Mouse (Mus musculus): ENCODE results near the gene Gm17606. TPM values are rescaled to one million over a fixed set of nuclear protein-coding genes. Genes with fewer than 3 reads are reported as not detected.
A peak's percentile ranks its signal among the peaks of the same experiment; 100 is the strongest.

Gene Gm17606
- polyA plus RNA-seq, 1 experiment from 2014 or later: not detected

DNA sequence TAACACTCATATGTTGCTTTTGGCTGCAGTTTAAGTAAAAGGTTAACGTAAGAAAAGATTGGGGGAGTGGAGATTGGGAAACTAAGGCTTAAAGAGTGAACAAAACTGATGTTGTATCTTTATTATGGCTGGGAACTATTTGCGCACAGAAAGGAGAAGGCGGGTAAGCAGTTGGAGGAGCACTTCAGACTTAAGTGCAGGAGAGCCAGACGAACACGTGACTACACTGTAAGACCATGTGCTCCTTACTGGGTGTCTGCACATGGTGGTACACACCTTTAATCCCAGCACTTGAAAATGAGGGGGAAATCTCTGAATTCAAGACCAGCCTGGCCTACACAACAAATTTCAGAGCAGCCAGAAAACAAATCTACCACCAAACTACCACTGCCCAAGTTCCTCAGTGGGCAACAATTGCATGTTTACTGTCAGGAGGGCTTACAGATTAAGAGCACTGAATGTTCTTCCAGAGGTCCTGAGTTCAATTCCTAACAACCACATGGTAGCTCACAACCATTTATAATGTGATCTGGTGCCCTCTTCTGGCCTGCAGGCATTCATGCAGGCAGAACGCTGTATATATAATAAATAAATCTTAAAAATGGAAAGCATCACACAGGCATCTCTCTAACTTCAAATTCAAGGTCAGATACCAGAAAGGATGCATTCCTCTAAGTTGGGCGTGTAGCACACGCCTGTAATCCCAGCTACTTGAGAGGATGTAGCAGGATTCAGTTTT is 6.3 kb downstream of the Gm17606 start:
- 96% methylated on average over 8 of the region's 8 CpGs for WGBS
- no peaks in the 10 kb centered on the region for H3K9me3 ChIP-seq (replicated peaks)
- H3K4me1 ChIP-seq: peaks cover 34% of the 10 kb centered on the region
- H3K36me3 ChIP-seq: peaks cover 95% of the 10 kb centered on the region
- no peak overlapping the region for H3K4me2 ChIP-seq (replicated peaks)
- H3K9ac ChIP-seq: no peak overlapping the region
- no peak overlapping the region for H3K4me3 ChIP-seq
- H3K27ac ChIP-seq: no peak overlapping the region
- no peak for ATAC-seq (ENCODE audit: low FRiP score)
- H3K27me3 ChIP-seq: no peaks in the 10 kb centered on the region

DNA sequence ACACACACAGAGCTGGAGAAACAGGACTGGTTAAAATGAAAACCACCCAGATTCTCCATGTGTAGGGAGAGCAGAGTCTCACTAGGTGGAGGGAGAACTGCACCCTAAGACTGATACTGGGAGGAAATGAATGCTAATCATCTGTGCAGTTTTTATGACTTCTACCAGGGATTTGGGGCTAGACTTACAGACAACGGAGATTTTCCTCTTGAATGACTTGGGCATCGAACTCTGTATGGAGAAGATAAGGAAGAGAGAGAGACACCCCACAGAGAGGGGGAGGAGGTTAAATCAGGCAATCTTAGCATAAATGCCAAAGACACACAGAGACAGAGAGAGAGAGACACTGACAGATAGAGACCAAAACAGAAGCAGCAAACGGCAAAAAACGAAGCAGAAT is 7.1 kb downstream of the Gm17606 start:
- H3K4me2 ChIP-seq (replicated peaks): no peak overlapping the region
- H3K9ac ChIP-seq: no peak overlapping the region
- no peaks in the 10 kb centered on the region for H3K9me3 ChIP-seq (replicated peaks)
- H3K27me3 ChIP-seq: no peaks in the 10 kb centered on the region
- ATAC-seq (ENCODE audit: low FRiP score): no peak
- H3K27ac ChIP-seq: no peak overlapping the region
- 77% methylated on average over 4 of the region's 4 CpGs for WGBS
- peaks cover 41% of the 10 kb centered on the region for H3K4me1 ChIP-seq
- peaks cover 86% of the 10 kb centered on the region for H3K36me3 ChIP-seq
- no peak overlapping the region for H3K4me3 ChIP-seq

DNA sequence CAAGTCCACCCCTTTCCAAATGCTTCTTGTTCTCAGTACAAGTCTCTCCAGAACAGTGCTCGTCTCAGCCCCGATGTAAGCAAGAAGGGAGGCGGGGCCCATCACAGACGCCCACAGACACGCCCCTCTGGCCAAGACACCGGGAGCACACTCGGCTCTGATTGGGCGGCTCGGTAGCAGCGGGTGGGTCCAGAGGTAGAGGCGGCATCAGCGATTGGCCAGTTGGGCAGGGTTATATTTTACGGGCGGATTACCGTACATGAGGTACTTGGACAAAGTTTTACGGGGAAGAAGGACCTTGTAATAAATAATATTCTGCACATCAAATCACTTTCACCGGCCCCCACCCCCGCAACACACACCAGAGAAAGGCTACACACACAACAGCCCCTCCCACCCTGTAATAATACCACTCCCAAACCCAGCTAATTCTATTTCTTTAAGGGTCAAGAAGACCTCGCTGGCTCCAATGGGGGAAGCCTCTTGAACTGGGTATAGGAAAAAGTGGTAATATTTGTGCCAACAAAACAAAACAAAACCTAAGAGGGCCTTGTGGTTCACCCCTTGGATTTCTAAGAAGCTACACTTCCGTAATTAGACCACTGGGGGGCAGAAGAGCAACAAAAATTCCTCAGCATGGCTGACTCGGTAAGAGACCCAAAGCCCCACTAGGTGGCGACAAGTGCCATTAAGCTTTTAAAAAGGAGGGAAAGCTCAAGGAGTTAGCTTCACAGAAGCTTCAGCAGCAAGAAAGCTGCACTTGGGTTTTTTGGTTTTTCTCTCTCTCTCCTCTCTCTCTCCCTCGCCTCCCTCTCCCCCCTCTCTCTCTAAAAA is 10.1 kb downstream of the Gm17606 start:
- peak overlapping the region; percentile 92 for H3K4me2 ChIP-seq (replicated peaks)
- H3K4me3 ChIP-seq: no peak overlapping the region
- no peak overlapping the region for H3K9ac ChIP-seq
- no peak overlapping the region for H3K27ac ChIP-seq
- H3K9me3 ChIP-seq (replicated peaks): no peaks in the 10 kb centered on the region
- ATAC-seq (ENCODE audit: low FRiP score): peak; percentile 13
- H3K36me3 ChIP-seq: peaks cover 64% of the 10 kb centered on the region
- H3K27me3 ChIP-seq: no peaks in the 10 kb centered on the region
- WGBS: 66% methylated on average over 23 of the region's 23 CpGs
- H3K4me1 ChIP-seq: peaks cover 48% of the 10 kb centered on the region

DNA sequence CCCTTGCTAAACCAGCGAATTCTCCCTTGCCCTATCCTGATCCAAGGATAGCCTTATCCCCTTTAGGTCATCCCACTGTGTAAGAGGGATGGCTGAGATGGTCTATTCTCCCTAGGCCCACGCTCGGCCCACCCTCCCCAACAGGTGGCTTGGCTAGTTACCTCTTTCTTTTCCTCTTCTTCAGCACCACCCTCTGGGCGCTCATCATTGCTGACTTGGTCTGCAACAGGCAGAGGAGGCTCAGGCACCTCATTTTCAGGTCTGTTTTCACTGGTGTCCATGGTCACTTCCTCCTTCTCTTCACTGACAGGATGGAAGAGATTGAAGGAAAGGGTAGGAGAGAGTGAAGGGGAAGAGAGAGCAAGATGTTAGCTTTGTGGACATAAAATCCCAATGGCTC is 10.8 kb downstream of the Gm17606 start:
- H3K9me3 ChIP-seq (replicated peaks): no peaks in the 10 kb centered on the region
- no peak for ATAC-seq (ENCODE audit: low FRiP score)
- no peak overlapping the region; the same call in 1 of the 2 replicates for H3K4me3 ChIP-seq
- H3K27ac ChIP-seq: no peak overlapping the region
- H3K4me1 ChIP-seq: peaks cover 48% of the 10 kb centered on the region
- peak overlapping the region; percentile 92 for H3K4me2 ChIP-seq (replicated peaks)
- no peaks in the 10 kb centered on the region for H3K27me3 ChIP-seq
- peaks cover 64% of the 10 kb centered on the region for H3K36me3 ChIP-seq
- 66% methylated on average over 4 of the region's 4 CpGs for WGBS
- H3K9ac ChIP-seq: no peak overlapping the region

DNA sequence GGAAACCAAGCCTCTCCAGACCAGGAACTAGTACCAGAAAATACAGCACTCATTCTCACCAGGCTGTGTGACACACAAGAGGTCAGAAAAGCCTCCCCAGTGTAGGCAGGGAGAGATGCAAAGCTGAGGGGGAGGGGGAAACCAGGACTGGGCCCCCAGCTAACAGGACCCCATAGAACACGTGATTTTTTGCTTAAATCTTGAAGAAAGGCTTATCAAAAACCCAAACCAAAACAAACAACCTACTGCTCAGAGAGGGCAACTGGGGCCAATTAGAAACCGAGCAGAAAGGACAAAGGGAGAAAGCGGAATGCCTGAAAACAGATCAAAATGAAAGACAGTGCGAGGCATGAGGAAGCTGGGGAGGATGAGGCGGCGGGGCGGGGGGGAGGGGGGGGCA is 12.0 kb downstream of the Gm17606 start:
- Histone ChIP-seq H3K27ac (peak overlapping the region; percentile 85), H3K36me3 (peaks cover 61% of the 10 kb centered on the region), H3K4me1 (peaks cover 48% of the 10 kb centered on the region), H3K4me2 (replicated peaks) (peak overlapping the region; percentile 92), H3K27me3 (no peaks in the 10 kb centered on the region), H3K9me3 (replicated peaks) (no peaks in the 10 kb centered on the region), H3K9ac (peak overlapping the region; percentile 90), H3K4me3 (peak overlapping the region; percentile 63)
- ATAC-seq (ENCODE audit: low FRiP score): 0 out of 2 replicates have a peak, but pooled peaks have one; percentile 38
- 0% methylated on average over 6 of the region's 7 CpGs for WGBS

DNA sequence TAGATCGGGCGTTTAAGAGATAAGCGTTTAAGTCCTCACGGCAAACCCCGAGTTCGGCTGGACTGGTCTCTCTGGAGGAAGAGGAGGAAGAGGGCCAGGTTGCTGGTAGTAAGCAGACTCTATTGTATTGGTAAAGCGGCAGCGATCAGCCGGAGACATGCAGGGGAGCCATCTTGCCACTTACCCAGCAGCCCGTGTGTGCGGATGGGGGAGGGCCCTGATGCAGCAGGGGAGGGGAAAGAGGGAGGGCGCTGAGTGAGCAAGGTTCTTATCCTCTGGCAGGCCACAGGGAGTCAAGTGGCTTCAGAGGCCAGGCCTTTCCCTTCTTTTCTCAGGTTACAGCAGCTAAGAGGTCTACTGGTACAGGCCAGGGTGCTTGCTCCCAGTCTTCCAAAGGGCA is 12.7 kb downstream of the Gm17606 start:
- 0% methylated on average over 12 of the region's 12 CpGs for WGBS
- Histone ChIP-seq H3K4me2 (replicated peaks) (peak overlapping the region; percentile 92), H3K4me1 (peaks cover 43% of the 10 kb centered on the region), H3K9me3 (replicated peaks) (no peaks in the 10 kb centered on the region), H3K4me3 (peak overlapping the region; percentile 63), H3K36me3 (peaks cover 60% of the 10 kb centered on the region), H3K27ac (peak overlapping the region; percentile 85), H3K27me3 (no peaks in the 10 kb centered on the region), H3K9ac (peak overlapping the region; percentile 90)
- ATAC-seq (ENCODE audit: low FRiP score): peak; percentile 80

DNA sequence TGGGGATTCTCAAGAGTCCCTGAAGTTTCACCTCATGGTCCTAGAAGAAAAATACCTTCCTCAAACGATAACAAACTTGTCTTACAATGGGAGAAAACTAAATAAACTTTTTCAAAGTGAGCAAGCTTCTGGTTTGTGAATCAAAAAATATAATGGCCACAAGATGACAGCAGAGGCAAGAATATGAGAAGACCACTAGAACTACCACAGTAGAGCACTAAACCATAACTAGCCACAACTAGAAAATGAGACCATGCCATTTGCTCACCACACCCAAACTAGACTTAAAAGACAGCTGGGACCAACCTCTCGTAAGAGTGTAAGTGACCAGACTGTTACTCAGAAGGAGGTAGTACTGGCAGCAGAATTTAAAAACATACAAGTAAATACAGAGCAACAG is 19.3 kb downstream of the Gm17606 start:
- H3K27me3 ChIP-seq: no peaks in the 10 kb centered on the region
- H3K9me3 ChIP-seq (replicated peaks): no peaks in the 10 kb centered on the region
- ATAC-seq (ENCODE audit: low FRiP score): no peak
- 93% methylated on average over 2 of the region's 2 CpGs for WGBS
- H3K9ac ChIP-seq: no peak overlapping the region
- no peak overlapping the region for H3K4me3 ChIP-seq
- H3K27ac ChIP-seq: no peak overlapping the region
- no peaks in the 10 kb centered on the region for H3K4me1 ChIP-seq
- peaks cover 92% of the 10 kb centered on the region for H3K36me3 ChIP-seq
- no peak overlapping the region for H3K4me2 ChIP-seq (replicated peaks)

DNA sequence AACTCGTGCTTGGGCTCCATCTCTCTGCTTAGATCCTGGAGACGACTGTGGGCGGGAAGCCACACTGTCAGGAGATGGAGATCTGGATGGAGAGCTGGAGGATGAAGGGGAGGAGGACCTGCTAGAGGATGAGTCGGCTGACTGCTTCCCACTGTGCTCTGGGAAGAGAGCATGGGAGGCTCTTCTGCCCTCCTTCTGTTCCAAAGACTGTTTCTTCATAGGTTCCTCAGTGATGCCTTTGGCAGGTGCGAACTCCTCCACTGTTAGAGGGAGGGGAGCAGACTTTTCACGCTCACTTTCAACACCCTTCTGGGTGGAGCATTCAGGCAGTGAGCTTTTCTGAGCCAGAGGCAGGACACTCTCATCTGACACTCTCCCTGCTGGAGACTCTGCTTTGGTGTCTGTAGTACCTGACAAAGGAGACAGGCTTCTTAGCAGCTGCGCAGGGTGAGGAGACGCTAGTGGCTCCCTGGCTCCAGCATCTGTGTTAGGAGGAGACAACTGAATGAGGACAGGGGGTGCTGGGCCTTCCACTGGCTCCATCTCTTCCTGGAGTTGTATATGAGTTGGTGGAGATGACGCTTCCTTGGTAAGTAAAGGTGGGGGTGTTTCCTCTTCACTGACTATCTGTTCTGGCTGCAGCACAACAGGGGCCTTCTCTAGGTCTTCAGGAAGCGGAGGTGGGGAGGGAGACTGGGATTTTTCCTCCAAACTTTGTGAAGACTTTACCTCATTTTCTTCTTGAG is 23.9 kb downstream of the Gm17606 start:
- Histone ChIP-seq H3K4me2 (replicated peaks) (no peak overlapping the region), H3K27me3 (no peaks in the 10 kb centered on the region), H3K9ac (no peak overlapping the region), H3K4me3 (no peak overlapping the region), H3K36me3 (peaks cover 94% of the 10 kb centered on the region), H3K9me3 (replicated peaks) (no peaks in the 10 kb centered on the region), H3K4me1 (no peaks in the 10 kb centered on the region), H3K27ac (no peak overlapping the region)
- WGBS: 92% methylated on average over 10 of the region's 10 CpGs
- no peak for ATAC-seq (ENCODE audit: low FRiP score)

DNA sequence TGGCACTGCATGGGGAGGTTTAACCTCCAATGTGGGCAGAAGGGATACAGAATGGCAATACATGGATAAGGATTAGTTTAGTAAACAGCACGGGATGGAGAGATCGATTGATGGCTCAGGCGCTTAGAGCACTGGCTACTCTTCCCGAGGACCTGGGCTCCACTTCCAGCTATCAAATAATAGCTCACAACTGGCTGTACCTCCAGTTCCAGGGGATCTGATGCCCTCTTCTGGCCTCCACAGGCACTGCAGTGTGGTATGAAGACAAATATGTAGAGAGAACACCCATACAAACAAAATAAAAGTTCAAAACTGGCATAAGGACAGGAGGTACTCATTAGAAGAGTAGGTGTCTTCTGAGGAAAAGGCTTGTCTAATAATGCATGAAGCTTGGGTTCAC is 28.6 kb downstream of the Gm17606 start:
- 74% methylated on average over 4 of the region's 4 CpGs for WGBS
- H3K36me3 ChIP-seq: peaks cover 74% of the 10 kb centered on the region
- H3K4me2 ChIP-seq (replicated peaks): no peak overlapping the region
- no peak overlapping the region for H3K4me3 ChIP-seq
- H3K4me1 ChIP-seq: no peaks in the 10 kb centered on the region
- no peak for ATAC-seq (ENCODE audit: low FRiP score)
- no peaks in the 10 kb centered on the region for H3K9me3 ChIP-seq (replicated peaks)
- H3K27ac ChIP-seq: no peak overlapping the region
- H3K27me3 ChIP-seq: no peaks in the 10 kb centered on the region
- no peak overlapping the region for H3K9ac ChIP-seq

DNA sequence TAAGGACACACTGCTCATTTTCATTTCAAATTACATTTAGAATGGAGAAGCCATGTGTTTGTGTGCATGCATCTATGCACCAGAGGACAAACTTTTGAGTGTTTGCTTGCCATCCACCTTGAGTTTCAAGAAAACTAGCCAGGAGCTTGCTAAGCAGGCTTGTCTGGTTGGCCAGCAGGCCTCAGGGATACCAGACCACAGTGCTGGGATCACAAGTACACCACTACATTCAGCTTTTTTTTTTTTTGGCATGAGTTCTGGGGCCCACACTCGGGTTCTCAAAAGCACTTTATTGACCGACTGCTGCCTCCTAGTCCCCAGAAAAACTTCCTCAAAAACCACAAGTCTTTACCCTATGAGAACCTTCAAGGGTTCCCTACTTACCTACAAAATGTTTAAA is 33.6 kb downstream of the Gm17606 start:
- no peak overlapping the region for H3K4me3 ChIP-seq
- peaks cover 65% of the 10 kb centered on the region for H3K36me3 ChIP-seq
- no peak overlapping the region for H3K27ac ChIP-seq
- no peaks in the 10 kb centered on the region for H3K9me3 ChIP-seq (replicated peaks)
- H3K27me3 ChIP-seq: no peaks in the 10 kb centered on the region
- no peak overlapping the region for H3K4me2 ChIP-seq (replicated peaks)
- no peak for ATAC-seq (ENCODE audit: low FRiP score)
- H3K4me1 ChIP-seq: no peaks in the 10 kb centered on the region
- H3K9ac ChIP-seq: no peak overlapping the region
- 91% methylated on average over 2 of the region's 2 CpGs for WGBS

DNA sequence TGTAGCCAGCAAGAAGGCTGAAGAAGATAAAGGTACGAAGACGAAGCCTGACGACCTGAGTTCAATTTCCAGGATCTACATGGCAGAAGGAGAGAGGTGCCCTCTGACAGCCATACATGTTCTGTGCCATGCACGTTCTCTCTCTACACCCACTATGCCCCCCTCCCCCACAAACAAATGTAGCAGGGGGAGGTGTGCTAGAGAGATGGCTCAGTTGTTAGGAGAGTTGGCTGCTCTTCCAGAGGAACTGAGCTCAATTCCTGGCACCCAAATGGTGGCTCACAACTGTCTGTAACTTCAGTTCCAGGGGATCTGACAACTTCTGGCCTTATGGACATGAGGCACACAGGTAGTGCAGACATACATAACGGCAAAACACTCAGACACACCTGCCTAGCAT is 35.5 kb downstream of the Gm17606 start:
- H3K4me2 ChIP-seq (replicated peaks): no peak overlapping the region
- H3K27ac ChIP-seq: no peak overlapping the region
- H3K27me3 ChIP-seq: no peaks in the 10 kb centered on the region
- H3K4me1 ChIP-seq: no peaks in the 10 kb centered on the region
- no peak for ATAC-seq (ENCODE audit: low FRiP score)
- no peaks in the 10 kb centered on the region for H3K9me3 ChIP-seq (replicated peaks)
- 90% methylated on average over 5 of the region's 5 CpGs for WGBS
- no peak overlapping the region for H3K9ac ChIP-seq
- H3K36me3 ChIP-seq: peaks cover 63% of the 10 kb centered on the region
- H3K4me3 ChIP-seq: no peak overlapping the region

DNA sequence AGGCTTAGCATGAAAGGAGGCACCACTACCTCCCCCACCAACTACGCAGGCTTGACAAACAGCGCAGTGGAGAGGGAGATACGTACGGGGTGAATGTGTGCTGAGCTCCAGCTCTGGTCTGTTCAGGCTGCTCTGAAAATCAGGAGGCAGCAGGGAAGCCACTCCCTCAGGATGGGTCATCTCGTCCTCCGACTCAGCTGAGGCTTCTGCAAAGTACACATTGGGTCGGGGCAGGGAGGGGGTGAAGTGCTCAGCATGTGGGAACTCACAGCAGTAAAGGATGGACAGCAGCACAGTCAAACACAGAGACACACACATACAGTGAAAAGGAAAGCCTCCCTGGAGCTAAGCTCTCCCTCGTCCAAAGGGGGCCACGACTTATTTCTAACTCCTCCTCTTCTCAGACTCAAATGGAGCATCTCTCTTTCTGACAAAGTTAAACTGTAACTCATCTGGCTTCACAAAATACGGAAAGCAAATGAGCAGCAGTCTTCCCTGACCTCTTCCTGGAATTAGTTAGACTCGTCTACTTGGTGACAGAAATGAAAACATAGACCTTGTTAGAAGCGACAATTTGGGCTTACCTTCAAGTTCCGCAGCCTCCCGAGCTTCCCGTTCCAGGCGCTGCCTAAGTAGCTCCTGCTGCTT is 38.0 kb downstream of the Gm17606 start:
- ATAC-seq (ENCODE audit: low FRiP score): no peak
- H3K9ac ChIP-seq: no peak overlapping the region
- no peaks in the 10 kb centered on the region for H3K4me1 ChIP-seq
- H3K36me3 ChIP-seq: peaks cover 53% of the 10 kb centered on the region
- no peaks in the 10 kb centered on the region for H3K9me3 ChIP-seq (replicated peaks)
- H3K4me3 ChIP-seq: no peak overlapping the region
- 84% methylated on average over 16 of the region's 16 CpGs for WGBS
- H3K27ac ChIP-seq: no peak overlapping the region
- H3K27me3 ChIP-seq: no peaks in the 10 kb centered on the region
- no peak overlapping the region for H3K4me2 ChIP-seq (replicated peaks)
